Mouse (Mus musculus) cerebellum, postnatal 36 days (tissue): ENCODE measurements at regions not wholly inside any gene's neighbourhood (a gene's known extent, or its start where the extent isn't known, plus 50 kb on each side); places are given as distances from the start of the nearest gene placed in this dataset.
"Not testable (repeated sequence)": the region's sequence is repeated elsewhere in the genome, so short reads cannot be mapped to it uniquely, and the experiment has no call there.

Experiments
- DNase-seq, 2 experiments: peaks; one replicate each; pipeline ENCODE4 v3.0.0; 2021 to 2022; ENCODE audit warnings: mixed read lengths in 2 of 2

GRCm38 (mm10) chr12:77526581-77526980, 288.7 kb downstream of the Fut8 start:
- DNase-seq, result not testable (repeated sequence)

- peak in 1 of 2 experiments; percentile 43 for DNase-seq
Observed at GRCm38 (mm10) chr12:77527499-77527898, 289.6 kb downstream of the Fut8 start.

DNA sequence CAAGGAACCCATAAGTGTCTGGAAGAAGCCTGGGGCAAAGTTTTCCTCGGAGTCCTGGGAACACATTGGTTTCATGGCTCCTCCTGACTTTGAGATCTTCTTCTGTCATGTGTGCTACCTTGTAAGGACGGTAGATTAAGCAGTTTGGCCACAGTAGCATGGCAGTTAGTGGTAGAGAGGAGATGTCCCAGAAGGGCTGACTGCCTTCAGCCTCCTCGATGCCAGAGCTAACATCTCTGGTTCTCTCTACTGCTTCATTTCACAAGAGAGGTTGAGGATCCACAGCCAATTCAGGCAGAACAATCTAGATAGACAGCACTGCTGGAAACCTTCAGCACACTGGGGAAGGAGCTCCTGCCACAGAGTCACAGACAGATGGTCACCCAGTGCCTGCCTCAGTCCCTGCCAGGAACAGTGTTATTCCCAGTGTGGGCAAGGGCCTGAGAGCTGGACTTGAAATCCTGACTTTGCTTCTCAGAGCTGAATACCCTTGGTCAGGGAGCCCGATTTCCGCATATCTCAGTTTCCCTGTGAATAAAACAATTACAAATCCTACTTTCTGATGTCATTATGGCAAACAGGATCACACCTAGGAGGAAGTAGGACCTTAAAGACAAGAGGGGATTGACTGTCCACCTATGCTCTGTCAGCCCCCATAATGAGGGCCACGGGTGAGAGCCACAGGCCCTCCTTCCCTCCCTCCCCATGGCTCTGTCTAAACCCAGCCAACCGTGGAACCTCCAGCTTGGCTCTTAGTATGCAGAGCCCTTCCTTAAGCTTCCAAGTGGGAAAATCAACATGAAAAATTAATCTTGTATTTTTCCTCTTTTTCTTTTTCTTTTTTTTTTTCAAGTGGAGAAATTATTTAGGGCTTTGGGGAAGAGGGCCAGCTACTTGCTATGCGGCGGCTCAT, 290.3 kb downstream of the Fut8 start:
- peak; percentile 90 to 92 for DNase-seq

DNA sequence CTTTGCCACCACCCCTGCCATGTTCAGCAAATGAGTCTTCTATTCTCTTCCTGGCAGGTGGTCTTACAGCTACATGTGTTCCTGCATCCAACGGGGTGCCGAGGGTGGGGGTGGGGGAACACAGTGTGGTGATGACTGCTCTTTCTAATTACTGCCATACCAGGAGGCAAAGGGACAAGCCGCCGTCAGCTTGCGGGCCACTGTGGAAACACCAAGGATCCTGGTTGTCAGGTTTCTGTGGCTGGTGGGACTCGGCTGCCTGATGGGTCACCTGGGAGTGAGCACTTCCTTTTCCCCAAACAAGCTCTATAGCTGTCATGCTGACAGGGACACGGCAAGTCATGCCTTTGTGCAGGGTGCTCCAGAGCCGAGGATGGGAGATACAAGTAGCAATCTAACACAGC, 290.9 kb downstream of the Fut8 start:
- peak; percentile 46 to 64 for DNase-seq

DNA sequence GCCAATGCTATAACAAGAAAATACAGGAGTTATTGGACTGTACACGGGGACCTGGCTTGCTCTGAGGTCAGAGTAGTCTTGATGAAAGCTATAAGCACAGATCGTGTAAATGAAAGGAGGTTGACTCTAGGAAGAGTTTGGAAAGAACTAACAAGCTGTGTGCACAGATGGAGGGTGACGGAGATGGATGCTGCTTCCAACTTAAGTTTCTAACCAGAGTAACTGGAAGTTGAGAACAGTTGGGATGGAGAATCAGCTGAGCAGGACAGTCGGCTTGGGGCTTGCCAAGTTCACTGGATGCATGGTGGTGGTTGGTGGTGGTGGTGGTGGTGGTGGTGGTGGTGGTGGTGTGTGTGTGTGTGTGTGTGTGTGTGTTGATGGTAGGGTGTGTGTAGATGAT, 291.5 kb downstream of the Fut8 start:
- peak in 1 of 2 experiments; percentile 25 for DNase-seq

DNA sequence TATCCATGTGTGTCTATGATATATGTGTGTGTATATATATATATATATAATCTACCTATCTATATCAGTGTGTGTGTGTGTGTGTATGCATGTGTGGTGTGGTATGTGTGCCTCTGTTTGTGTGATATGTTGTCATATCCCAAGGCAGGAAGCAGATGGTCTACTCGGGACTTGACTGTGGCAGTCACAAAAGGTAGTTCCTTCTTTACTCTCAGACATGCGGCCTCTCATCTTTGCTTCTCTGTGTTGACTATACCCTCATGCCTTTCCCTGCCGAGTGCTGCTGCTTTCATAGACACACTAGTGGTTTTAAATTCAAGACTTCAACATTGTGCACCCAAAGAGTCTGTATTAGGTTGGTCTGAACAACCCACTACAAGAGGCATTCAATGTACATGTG, 292.0 kb downstream of the Fut8 start:
- DNase-seq, result no peak

DNA sequence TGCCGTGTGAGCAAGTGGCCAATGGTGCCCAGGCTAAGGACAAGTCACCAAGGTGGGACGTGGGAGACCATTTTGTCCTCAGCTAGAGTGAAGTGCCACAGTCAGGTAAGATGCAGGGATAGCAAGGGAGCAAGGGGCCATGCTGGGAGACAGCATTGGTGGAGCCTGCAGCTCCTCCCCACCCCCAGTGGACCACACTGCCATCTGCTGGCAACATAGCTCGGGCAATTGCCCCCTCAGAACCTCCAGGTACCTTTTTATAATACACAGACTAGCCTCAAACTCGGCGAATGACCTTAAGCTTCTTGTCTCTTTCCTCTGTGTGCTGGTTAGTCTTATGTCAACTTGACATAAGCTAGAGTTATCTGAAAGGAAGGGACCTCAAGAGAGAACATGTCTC, 293.4 kb downstream of the Fut8 start:
- peak in 1 of 2 experiments; percentile 34 for DNase-seq

- DNase-seq, result no peak
Observed at GRCm38 (mm10) chr12:77532547-77532946, 294.6 kb downstream of the Fut8 start.

DNA sequence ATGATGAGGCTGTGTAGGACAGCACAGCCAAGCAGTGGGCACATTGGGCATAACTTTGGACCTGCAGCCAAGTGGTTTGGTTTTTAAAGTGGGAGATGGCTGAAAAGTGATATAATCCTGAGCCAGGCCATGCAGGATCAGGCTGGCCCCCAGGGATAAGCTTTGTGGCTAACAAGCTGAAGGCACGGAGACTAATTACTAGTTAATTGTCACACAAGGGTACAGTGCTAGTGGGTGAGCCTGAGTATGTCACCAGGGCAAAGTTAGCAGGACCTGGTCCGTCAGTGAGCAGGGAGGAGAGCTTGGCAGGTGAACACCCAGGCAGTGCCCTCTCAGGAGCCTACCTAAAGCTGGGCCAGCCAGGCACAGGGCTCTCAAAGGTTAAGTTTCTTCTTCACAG, 295.7 kb downstream of the Fut8 start:
- no peak for DNase-seq

- DNase-seq, result no peak
Observed at GRCm38 (mm10) chr12:77534079-77534478, 296.2 kb downstream of the Fut8 start.

DNA sequence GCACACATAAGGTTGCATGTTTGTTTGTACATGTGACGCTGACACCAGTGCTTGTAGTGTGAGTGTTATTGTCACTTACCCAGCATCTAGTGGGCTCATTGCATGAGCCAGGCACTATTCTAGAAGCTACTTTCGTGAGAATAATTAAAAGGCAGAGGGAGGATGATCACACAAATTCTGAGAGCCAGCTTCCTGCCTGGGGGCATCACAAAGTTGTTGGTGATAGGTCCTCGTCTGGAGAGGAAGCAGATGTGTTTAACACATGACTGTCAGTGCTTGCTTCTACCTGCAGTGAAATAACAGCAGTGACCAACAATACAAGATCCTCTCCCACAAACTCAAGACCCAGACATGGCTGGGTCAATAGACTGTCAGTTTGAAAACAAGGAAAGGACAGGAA, 297.2 kb downstream of the Fut8 start:
- no peak for DNase-seq

DNA sequence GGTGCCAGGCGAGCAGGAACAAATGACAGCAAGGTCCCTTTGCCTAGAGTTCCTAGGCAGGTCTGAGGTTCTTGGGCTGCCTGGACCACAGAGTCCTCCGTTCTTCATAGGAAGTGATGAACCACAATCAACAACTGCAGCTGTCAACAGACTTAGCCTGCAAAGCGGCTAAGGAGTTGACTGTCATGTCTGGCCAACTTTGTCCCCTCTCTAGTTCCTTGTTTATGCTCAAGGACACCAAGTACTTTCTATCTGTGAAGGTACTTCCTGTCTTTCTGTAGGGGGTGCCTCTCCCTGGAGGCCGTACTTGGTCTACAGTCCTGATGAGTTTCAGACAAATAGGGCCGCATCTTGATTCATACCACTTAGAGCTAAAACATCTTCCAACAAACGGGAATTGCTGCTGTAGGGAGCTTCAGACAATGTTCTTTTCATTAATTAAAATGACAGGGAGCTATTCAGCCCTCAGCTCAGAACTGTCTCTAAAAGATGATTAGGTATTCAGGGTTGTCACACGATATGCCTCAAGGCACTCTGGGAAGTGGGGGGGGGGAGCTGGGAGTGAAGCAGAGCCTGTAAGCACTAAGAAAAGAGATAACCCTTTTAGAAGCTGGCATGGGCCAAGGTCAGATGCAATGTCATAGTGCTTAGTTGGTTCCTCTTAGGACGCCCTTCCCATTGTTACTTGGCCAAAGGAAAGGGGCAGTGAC, 299.4 kb downstream of the Fut8 start:
- DNase-seq, result no peak

GRCm38 (mm10) chr12:77539661-77540431, 301.9 kb downstream of the Fut8 start:
- DNase-seq, result no peak

DNA sequence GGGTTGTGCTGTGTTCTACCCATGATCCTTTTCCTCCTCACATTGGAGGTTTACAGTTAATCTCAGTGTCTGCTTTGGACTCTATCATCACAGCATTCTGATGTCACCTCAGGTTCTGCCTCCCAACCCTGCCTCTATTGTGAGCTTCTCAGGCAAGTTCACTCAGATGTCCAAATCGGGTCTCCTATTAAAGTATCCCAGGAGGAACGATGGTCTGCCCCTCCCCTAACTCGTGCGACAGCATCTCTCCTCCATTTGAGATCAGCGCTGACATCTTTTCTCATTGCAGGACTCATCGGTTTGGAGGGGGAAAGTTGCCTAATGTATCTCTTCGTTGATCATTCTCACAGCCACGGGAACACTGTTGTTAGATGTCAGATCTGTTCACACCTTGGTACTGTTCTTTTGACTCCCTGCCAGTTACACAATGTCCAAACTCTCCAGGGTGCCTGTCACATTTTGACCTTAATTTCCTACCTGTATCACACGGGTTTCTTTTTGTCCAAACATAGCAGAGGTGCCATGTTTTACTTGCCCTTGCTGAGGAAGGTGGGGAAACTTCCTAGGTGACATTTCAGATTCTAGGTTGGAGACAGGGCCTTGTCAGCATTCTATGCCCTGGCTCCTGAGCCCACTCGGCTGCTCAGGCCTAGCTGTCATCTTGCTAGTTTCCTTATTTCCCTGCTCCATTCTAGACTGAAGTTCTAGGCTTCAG, 303.3 kb downstream of the Fut8 start:
- peak in 1 of 2 experiments; percentile 34 for DNase-seq

DNA sequence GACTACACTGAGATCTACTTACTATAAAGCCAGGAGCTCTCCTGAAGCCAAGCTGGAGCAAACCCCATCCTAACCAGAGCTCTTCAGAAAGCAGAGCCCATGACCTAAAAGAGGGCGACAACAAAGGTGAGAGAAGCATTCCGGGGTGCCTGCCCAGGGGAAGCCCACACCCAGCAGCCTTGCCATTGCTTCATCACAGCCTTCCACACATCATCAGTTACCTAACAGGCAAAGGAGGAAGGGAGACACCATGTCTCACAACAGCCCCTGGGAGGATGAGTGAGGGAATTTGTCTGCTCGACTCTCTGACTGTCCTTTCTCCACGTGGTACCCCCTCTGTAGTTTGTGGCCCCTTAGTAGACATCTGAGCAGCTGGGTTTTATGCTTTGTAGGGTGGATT, 303.9 kb downstream of the Fut8 start:
- no peak for DNase-seq

DNA sequence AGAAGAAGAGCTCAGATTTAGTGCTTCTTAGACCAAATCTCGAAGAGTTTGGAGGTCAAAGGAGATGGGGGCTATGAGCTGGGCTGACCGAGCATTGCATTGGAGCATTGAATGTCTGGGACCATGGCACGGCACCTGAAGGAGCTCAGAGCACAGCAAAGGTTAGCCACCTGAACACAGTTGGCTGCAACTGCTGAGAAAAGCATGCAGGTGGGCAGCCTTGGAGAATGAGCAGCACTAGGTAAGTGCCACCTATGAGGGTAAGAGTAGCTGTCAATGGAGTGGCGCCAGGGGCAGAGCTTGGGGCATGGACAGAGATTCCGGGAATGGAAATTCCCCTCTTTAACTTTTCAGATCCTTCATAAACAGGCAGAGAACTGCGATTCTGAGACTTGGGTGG, 305.7 kb downstream of the Fut8 start:
- DNase-seq, result no peak

DNA sequence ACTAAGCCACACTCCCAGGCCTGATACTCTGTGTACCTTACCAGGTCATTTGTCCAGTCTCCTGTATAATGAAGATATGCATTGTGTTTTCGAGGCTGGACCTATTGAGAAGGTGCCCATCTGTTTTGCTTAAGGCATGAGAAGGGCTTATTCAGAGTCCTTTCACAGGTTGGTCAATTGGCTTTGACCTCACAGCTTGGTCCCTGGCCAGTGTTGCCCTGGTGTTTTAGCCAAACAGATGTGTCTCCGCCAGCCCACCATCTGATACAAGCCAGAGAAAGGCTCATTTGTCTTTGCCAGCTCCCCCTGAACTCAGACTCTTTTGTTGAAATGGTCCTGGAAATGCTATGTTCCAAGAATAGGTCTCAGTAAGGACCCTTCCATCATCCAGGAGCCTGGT, 308.2 kb downstream of the Fut8 start:
- DNase-seq, result no peak

DNA sequence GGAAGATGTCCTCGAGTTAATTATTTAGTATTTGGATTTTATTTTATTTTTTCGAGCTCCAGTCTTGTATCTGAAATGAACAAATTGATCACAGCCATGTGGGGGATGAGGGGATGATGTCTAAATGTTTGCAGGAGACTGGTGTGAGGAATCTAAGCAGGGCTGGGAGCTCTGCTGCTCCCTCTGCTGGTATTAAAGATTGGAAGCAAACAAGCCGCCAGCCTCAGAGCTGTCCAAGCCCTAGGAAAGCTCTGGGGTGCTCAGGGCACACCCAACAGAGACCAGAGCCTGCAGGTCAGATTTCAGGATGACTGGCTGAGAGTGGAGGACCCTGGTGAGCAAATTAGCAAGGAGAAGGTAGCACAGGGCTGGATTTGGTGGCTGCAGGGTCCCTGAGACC, 330.4 kb downstream of the Fut8 start:
- DNase-seq, result peak; percentile 67 to 77

DNA sequence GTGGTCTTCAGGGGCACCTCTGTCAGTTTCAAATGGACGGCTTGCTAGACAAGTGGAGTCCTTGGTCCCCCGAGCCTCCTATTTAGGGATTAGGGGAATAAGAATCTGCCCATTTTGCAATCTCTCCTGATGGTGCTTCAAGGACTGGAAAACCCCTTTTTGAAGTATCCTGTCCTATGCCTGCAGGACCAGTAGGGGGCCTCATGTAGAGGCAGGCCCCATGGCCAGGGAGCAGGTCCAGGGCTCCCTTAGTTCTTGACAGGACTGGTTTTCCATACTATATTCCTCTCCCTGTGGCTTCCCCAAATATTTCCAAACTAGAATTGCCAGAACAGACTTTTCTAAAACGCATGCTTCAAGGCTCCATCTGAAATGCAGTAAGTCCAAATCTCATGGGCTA, 332.6 kb downstream of the Fut8 start:
- no peak for DNase-seq

DNA sequence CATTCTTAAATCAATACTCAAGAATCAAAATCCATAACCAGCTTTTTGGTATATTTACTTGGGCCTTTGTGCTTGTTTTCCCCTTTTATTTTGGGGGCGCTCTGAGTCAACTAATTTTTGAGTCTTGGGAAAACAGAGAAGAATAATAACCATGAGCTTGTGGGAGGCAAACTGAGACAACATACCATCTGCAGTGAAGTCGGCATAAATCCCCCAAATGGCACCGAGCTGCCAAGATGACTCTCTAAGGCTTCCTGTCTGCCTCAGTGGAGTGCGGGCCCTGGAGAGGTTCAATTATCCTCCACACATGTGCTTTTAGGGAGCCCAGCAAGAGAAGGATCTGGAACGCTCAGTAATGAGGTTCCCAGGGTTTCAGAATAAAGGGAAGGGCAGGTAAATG, 333.1 kb downstream of the Fut8 start:
- no peak for DNase-seq

- DNase-seq, result no peak
Observed at GRCm38 (mm10) chr12:77575046-77575445, 337.1 kb downstream of the Fut8 start.

- no peak for DNase-seq
Observed at GRCm38 (mm10) chr12:77588297-77588696, 350.4 kb downstream of the Fut8 start.

DNA sequence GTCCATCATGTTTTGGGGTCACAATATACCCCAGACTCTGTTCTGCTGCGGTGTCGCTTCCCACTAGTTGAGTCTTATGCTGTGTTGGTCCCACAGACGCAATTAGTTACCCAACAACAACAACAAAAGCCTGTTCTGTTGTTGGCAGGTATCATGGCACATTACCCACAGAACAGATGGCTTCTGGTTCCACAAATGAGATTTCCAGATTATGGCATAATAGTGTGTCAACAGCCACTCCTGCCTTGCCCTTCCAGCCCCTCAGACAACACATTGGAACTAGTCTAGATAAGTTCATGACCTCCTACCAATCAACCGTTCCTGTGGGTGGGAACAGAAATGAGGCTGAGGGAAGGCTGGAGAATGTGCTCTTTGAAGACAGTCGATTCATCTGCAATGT, 351.5 kb downstream of the Fut8 start:
- peak in 1 of 2 experiments; percentile 51 for DNase-seq
